Mouse (Mus musculus): ENCODE results near the gene Fyb.

DNA sequence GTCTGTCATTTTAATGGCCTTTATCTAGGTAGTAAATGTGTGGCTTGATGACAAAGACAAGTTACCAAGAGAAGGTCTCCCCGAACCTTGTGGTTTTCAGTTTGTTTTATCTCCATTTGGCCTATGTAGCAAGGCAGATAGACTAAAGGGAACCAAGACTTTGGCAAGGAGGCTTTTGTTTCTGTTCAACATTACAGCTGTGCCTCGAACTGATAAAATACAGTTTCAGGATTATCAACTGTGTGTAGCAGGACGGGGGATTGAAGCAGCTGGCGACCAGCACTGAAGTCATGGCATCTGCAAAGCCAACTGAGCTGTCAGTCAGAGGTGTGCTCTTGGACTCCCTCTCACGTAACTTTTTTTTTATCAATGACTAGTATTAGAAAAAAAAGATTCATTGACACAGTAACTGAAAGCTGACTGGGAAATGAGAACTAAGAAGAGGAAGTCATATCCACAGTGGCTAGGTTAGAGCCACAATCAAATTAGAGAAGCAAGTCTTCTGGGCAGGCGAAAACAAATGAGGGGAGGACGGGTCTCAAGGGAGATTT, 182.8 kb downstream of the Fyb start:
- TF ChIP-seq CTCF (IDR thresholded peaks at IDR 0.05; ENCODE audit: control insufficient read depth, insufficient read depth, insufficient read length) (no peak), MAX (IDR thresholded peaks at IDR 0.05) (no peak), MYOG (IDR thresholded peaks at IDR 0.05; ENCODE audit: control insufficient read depth, extremely low read depth, insufficient read length) (no peak), FOSL1 (IDR thresholded peaks at IDR 0.05; ENCODE audit: insufficient read depth, low read length, poor library complexity, severe bottlenecking) (no peak), CEBPB (IDR thresholded peaks at IDR 0.05; ENCODE audit: low read depth) (no peak)
